Mouse (Mus musculus): Measurements from ENCODE around the gene Rnf10. TPM values are rescaled to one million over a fixed set of nuclear protein-coding genes. Genes with fewer than 3 reads are reported as not detected.

The Rnf10 gene
- 72.2 and 76.8 TPM in 2 replicates for polyA plus RNA-seq (2014; fragmentation: Nextera tagmentation; extraction: Ambion mirVana)

DNA sequence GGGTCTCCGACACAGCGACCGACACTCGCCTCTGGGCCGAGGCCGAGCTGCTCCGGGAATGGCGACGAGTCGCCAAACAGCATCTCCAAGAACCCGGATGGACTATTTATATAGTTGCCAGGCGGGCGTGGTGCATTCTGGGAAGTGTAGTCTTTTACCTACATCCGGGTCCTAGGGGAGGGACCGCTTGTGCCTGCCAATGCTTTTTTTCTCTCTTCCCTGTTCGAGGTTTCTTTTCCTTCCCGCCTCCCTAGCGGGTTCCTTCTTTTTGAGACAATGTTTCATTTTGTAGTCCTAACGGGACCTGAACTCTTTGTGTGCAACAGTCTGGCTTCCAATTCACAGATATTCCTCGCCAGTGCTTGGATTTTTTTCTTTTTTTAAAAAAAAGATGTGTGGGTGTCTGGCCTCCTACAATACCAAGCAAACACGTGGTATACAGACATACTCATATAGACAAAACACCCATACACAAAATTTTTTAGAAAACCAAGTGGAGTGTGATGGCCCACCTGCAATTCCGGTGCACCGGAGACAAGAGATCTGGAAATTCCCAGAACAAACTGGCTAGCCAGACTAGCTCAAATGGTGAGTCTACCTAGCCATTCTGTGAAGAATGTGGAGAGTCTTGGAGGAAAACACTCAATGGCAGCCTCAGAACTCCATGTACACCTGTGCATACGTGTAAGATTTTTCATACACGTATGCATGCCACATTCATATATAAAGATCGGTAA is at the start of gene Rnf10:
Gene Rnf10 (minus strand): TSS at position 87 of the 737 bp plus-strand sequence.
- DNase-seq (ENCODE audit: low spot score) (peak; percentile 99), ATAC-seq (replicated peaks; ENCODE audit: low FRiP score) (peak; percentile 88)
- WGBS: 12% methylated on average over 26 of the region's 26 CpGs
- peaks cover 7% of the 10 kb centered on the region; the same call in 1 of the 2 replicates for H3K36me3 ChIP-seq (ENCODE audit: control insufficient read depth, insufficient read depth, low read length)
- peak within 1 kb of the TSS; percentile 98 for H3K4me3 ChIP-seq (ENCODE audit: low read depth, low read length)
- H3K27ac ChIP-seq (ENCODE audit: low read depth, low read length): peak within 1 kb of the TSS; percentile 70
- peaks cover 42% of the 10 kb centered on the region for H3K4me1 ChIP-seq (replicated peaks; ENCODE audit: control insufficient read depth, insufficient read depth, low read length)
- peak within 1 kb of the TSS; percentile 88 for H3K4me2 ChIP-seq
- H3K9me3 ChIP-seq (ENCODE audit: control insufficient read depth, low read length): no peaks in the 10 kb centered on the region
- peak within 1 kb of the TSS; percentile 96 for H3K9ac ChIP-seq (ENCODE audit: low read depth, low read length)
- no peaks in the 10 kb centered on the region for H3K27me3 ChIP-seq (replicated peaks; ENCODE audit: control insufficient read depth, insufficient read depth, low read length)

DNA sequence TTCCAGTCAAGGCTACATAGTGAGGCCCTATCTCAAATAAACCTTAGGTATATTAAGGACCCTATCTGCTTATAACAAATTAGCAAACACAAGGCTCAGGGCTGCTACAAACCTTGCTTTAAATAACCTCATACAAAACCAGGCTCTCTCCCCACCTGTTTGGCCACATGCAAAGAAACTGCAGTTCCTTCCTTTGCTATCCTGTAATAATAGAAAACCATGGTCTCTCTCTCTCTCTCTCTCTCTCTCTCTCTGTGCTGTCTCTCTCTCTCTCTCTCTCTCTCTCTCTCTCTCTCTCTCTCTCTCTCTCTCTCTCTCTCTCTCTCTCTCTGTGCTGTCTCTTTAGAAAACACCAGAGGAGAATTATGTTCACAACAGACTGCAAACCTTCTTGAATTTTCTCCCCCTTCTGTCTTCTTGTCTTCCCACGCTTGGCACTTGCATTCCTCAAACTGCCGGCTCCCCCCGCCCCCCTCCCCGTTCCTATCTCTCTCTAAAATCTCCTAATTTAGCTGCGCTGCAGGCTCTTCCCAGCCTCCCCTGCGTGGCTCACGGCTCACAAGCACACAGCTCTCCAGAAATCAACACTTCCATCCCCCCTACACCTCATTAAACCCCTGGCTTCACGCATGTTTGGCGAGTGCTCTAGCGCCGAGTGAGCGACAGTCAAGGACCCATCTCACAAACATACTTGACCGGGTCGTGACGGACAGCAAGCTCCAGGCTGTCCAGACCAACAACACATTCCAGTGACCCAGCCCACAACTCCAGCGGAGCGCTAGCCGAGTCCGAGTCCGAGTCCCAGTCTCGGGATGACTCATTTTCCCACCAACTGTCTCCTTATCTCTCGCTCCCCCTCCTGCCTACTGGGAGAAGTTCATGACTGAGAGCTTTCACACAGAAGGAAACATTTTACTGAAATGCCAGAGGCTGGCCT is 46.6 kb upstream of the Rnf10 start:
- peak overlapping the region; percentile 44 for H3K27ac ChIP-seq (ENCODE audit: low read depth, low read length)
- H3K4me1 ChIP-seq (replicated peaks; ENCODE audit: control insufficient read depth, insufficient read depth, low read length): peaks cover 27% of the 10 kb centered on the region
- H3K27me3 ChIP-seq (replicated peaks; ENCODE audit: control insufficient read depth, insufficient read depth, low read length): no peaks in the 10 kb centered on the region
- H3K4me2 ChIP-seq: peak overlapping the region; percentile 81
- WGBS: 1% methylated on average over 21 of the region's 22 CpGs
- no peaks in the 10 kb centered on the region for H3K36me3 ChIP-seq (ENCODE audit: control insufficient read depth, insufficient read depth, low read length)
- H3K4me3 ChIP-seq (ENCODE audit: low read depth, low read length): peak overlapping the region; percentile 47
- peak; percentile 74 for ATAC-seq (replicated peaks; ENCODE audit: low FRiP score)
- peak overlapping the region; percentile 59 for H3K9ac ChIP-seq (ENCODE audit: low read depth, low read length)
- peak; percentile 79 for DNase-seq (ENCODE audit: low spot score)
- H3K9me3 ChIP-seq (ENCODE audit: control insufficient read depth, low read length): no peaks in the 10 kb centered on the region

DNA sequence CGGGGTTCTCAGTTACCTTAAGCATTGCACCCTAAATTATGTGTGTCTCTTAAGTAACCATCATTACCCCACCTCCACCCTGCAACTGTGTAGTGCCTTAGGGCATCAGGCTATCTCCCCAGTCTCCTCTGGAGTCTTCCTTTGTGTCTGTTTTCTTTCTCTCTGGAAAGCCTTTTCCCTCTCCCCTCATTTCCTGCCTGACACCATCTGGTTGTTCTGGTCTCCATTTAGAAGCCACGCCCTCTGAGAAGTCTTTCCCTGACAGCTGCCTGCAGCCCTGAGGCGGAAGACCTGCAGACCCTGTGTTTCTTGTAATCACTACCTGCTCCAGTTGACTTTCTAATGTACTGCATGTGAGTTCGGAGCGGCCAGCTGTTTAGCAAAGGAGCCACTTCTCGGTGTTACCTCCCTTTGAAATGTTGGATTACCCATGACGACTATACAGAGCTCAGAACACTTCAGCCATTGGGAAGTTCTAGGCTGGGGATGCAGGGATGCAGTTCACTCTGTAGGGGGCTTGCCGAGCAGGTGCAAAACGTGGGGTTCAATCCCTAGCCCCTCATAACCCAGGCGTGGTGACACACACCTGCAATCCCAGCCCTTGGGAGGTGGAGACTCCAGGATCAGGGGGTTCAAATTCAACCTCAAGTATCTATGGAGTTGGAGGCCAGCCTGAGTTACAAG is 45.1 kb upstream of the Rnf10 start:
- no peaks in the 10 kb centered on the region for H3K9me3 ChIP-seq (ENCODE audit: control insufficient read depth, low read length)
- ATAC-seq (replicated peaks; ENCODE audit: low FRiP score) (no peak; the same call in 1 of the 2 replicates), DNase-seq (ENCODE audit: low spot score) (no peak)
- no peaks in the 10 kb centered on the region for H3K36me3 ChIP-seq (ENCODE audit: control insufficient read depth, insufficient read depth, low read length)
- H3K27ac ChIP-seq (ENCODE audit: low read depth, low read length): peak overlapping the region; percentile 69
- 11% methylated on average over 10 of the region's 10 CpGs for WGBS
- H3K4me3 ChIP-seq (ENCODE audit: low read depth, low read length): peak overlapping the region; percentile 11; the same call in 1 of the 2 replicates
- H3K9ac ChIP-seq (ENCODE audit: low read depth, low read length): 0 out of 2 replicates have a peak overlapping the region, but pooled peaks have one; percentile 20
- peaks cover 38% of the 10 kb centered on the region for H3K4me1 ChIP-seq (replicated peaks; ENCODE audit: control insufficient read depth, insufficient read depth, low read length)
- H3K27me3 ChIP-seq (replicated peaks; ENCODE audit: control insufficient read depth, insufficient read depth, low read length): no peaks in the 10 kb centered on the region
- H3K4me2 ChIP-seq: peak overlapping the region; percentile 48

DNA sequence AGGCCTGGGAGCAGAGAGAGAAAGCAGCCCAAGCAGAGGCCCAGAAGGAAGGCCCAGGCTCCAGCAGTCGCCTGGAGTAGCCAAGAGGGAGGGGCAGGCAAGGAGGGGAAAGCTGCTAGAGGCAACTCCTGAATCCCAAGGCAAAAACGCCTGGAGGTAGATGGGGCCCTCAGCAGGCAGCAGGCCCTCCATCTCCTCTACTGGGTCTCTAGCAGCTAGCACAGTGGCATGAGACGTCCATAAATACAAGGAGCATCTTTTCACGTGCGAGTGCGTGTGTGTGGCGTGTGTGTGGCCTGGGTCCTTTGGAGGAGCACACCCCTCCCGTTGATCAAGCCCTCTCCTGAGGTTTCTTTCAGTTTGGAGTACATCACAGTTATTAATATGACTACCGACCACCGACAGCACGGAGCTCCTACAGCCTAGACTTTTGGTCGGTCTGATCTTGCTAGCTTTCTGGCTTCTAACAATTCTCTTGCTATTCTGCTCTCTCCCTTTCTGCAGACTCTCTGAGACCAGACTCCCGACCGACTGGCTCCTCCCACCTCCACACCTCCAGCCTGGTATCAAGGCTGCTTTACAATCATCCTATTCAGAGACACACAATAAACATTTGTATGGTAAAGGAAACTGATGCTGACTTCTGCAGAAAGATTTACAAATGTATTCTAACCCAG is 44.4 kb upstream of the Rnf10 start:
- Histone ChIP-seq H3K9ac (ENCODE audit: low read depth, low read length) (peak overlapping the region; percentile 44; the same call in 1 of the 2 replicates), H3K9me3 (ENCODE audit: control insufficient read depth, low read length) (no peaks in the 10 kb centered on the region), H3K27me3 (replicated peaks; ENCODE audit: control insufficient read depth, insufficient read depth, low read length) (no peaks in the 10 kb centered on the region), H3K36me3 (ENCODE audit: control insufficient read depth, insufficient read depth, low read length) (no peaks in the 10 kb centered on the region), H3K4me2 (peak overlapping the region; percentile 48), H3K4me1 (replicated peaks; ENCODE audit: control insufficient read depth, insufficient read depth, low read length) (peaks cover 44% of the 10 kb centered on the region), H3K27ac (ENCODE audit: low read depth, low read length) (peak overlapping the region; percentile 69), H3K4me3 (ENCODE audit: low read depth, low read length) (no peak overlapping the region; the same call in 1 of the 2 replicates)
- WGBS: 25% methylated on average over 14 of the region's 14 CpGs
- ATAC-seq (replicated peaks; ENCODE audit: low FRiP score): no peak
- no peak for DNase-seq (ENCODE audit: low spot score)

DNA sequence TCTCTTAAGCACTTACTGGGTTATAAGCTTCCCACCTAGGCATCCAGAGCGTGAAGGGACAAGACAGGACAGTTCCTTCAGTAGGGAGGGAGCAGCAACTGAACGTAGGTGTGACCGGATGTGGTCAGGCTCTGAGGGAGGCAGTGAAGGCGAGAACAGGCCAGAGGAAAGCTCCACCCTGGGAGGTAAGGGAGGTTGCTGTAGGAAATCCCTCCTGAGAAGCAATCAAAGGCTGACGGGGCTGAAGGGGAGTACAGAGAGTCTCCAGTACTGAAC is 40.9 kb upstream of the Rnf10 start:
- WGBS: 27% methylated on average over 5 of the region's 5 CpGs
- no peak for ATAC-seq (replicated peaks; ENCODE audit: low FRiP score)
- Histone ChIP-seq H3K9me3 (ENCODE audit: control insufficient read depth, low read length) (no peaks in the 10 kb centered on the region), H3K4me1 (replicated peaks; ENCODE audit: control insufficient read depth, insufficient read depth, low read length) (peaks cover 43% of the 10 kb centered on the region), H3K27ac (ENCODE audit: low read depth, low read length) (peak overlapping the region; percentile 53), H3K36me3 (ENCODE audit: control insufficient read depth, insufficient read depth, low read length) (no peaks in the 10 kb centered on the region), H3K27me3 (replicated peaks; ENCODE audit: control insufficient read depth, insufficient read depth, low read length) (no peaks in the 10 kb centered on the region), H3K4me2 (peak overlapping the region; percentile 46), H3K4me3 (ENCODE audit: low read depth, low read length) (peak overlapping the region; percentile 16; the same call in 1 of the 2 replicates), H3K9ac (ENCODE audit: low read depth, low read length) (peak overlapping the region; percentile 47)
- no peak for DNase-seq (ENCODE audit: low spot score)

DNA sequence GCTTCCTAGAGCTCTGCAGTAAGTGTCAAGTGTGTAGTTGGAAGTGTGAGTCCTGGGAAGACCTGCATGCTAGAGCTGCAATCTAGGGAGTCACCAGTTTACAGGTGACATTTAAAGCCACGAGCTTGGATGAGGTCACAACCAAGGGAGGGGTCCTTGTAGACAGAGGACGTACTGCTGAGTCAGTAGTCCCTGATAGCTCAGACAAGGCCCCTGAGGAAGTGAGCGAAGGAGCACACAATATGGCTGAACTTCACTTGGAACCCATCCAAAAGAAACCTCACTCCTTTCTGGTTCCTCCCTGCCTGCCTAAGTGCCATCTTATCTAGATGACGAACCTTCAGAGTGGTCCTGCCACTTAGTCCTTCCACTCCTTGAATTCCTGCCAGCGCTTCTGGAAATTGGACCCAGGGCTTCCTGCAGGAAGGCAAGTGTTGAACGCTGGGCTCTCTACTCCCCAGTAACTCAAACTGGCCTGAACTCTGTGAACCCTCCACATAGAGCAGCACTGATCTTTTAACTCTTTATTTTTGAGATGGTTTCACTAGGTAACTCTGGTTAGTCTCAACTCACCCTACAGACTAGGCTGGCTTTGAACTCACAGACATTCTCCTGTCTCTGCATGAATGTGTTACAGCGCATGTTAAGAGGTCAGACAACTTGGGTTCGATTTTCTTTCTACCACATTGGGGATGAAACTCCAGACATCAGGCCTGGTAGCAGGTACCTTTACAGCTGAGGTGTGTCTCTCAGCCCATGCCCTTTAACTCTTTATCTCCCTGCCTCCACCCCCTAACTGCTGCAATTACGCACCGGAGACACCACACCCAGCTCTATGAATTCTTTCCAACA is 40.3 kb upstream of the Rnf10 start:
- Histone ChIP-seq H3K4me2 (peak overlapping the region; percentile 46), H3K9ac (ENCODE audit: low read depth, low read length) (peak overlapping the region; percentile 47), H3K27ac (ENCODE audit: low read depth, low read length) (peak overlapping the region; percentile 53), H3K9me3 (ENCODE audit: control insufficient read depth, low read length) (no peaks in the 10 kb centered on the region), H3K36me3 (ENCODE audit: control insufficient read depth, insufficient read depth, low read length) (no peaks in the 10 kb centered on the region), H3K4me1 (replicated peaks; ENCODE audit: control insufficient read depth, insufficient read depth, low read length) (peaks cover 37% of the 10 kb centered on the region), H3K27me3 (replicated peaks; ENCODE audit: control insufficient read depth, insufficient read depth, low read length) (no peaks in the 10 kb centered on the region), H3K4me3 (ENCODE audit: low read depth, low read length) (peak overlapping the region; percentile 16; the same call in 1 of the 2 replicates)
- WGBS: 47% methylated on average over 10 of the region's 10 CpGs
- ATAC-seq (replicated peaks; ENCODE audit: low FRiP score) (peak; percentile 82), DNase-seq (ENCODE audit: low spot score) (no peak)

DNA sequence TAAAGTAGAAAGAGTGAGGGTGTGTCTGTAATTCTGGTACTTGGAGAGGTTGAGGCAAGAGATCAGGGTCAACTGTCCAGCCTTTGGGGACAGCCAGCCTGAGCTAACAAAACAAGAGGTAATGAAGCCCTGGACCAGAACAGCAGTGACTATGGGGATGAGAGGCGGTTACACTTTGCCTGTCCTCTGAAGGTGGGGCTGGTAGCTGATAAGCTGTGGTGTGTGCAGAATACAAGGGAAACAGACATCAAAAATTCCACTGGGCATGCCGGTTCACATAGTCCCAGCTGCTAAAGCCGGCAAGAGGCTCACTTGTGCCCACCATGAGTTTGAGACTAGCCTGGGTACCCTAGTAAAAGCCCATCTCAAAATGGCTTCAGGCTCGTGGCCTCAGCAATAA is 39.7 kb upstream of the Rnf10 start:
- Histone ChIP-seq H3K4me1 (replicated peaks; ENCODE audit: control insufficient read depth, insufficient read depth, low read length) (peaks cover 30% of the 10 kb centered on the region), H3K4me2 (peak overlapping the region; percentile 46), H3K27ac (ENCODE audit: low read depth, low read length) (peak overlapping the region; percentile 53), H3K9me3 (ENCODE audit: control insufficient read depth, low read length) (no peaks in the 10 kb centered on the region), H3K36me3 (ENCODE audit: control insufficient read depth, insufficient read depth, low read length) (no peaks in the 10 kb centered on the region), H3K9ac (ENCODE audit: low read depth, low read length) (0 out of 2 replicates have a peak overlapping the region, but pooled peaks have one; percentile 17), H3K4me3 (ENCODE audit: low read depth, low read length) (no peak overlapping the region), H3K27me3 (replicated peaks; ENCODE audit: control insufficient read depth, insufficient read depth, low read length) (no peaks in the 10 kb centered on the region)
- ATAC-seq (replicated peaks; ENCODE audit: low FRiP score) (peak; percentile 77), DNase-seq (ENCODE audit: low spot score) (no peak)
- 53% methylated on average over 4 of the region's 4 CpGs for WGBS

Measured in liver, embryonic 11.5 days (tissue).